Mouse (Mus musculus): ENCODE data around the gene Sec14l1. TPM values are rescaled to one million over a fixed set of nuclear protein-coding genes. Genes with fewer than 3 reads are reported as not detected.

Gene Sec14l1
- polyA plus RNA-seq, 1 experiment from 2014 or later, result 25.4 TPM

- Histone ChIP-seq H3K4me2 (ENCODE audit: low read depth, low read length) (no peak overlapping the region), H3K9me3 (replicated peaks; ENCODE audit: control insufficient read depth, low read length) (no peaks in the 10 kb centered on the region), H3K27me3 (ENCODE audit: control insufficient read depth, insufficient read depth, low read length) (no peaks in the 10 kb centered on the region), H3K36me3 (replicated peaks; ENCODE audit: control insufficient read depth, insufficient read depth, low read depth, low read length) (no peaks in the 10 kb centered on the region), H3K9ac (replicated peaks; ENCODE audit: low read length) (no peak overlapping the region), H3K4me1 (ENCODE audit: control insufficient read depth, insufficient read depth, low read length) (no peaks in the 10 kb centered on the region), H3K4me3 (ENCODE audit: low read depth, low read length) (no peak overlapping the region), H3K27ac (replicated peaks; ENCODE audit: low read depth, low read length) (no peak overlapping the region)
- WGBS, result 23% methylated on average over 13 of the region's 13 CpGs
- ATAC-seq (replicated peaks; ENCODE audit: insufficient number of reproducible peaks, low FRiP score, low TSS enrichment, low read depth) (peak; percentile 37; the same call in 1 of the 2 replicates), DNase-seq (ENCODE audit: low spot score) (peak; percentile 65)
These were observed 8.2 kb upstream of the Sec14l1 start for GRCm38 (mm10) chr11:117106633-117107334.

- Histone ChIP-seq H3K9me3 (replicated peaks; ENCODE audit: control insufficient read depth, low read length) (no peaks in the 10 kb centered on the region), H3K27me3 (ENCODE audit: control insufficient read depth, insufficient read depth, low read length) (no peaks in the 10 kb centered on the region), H3K36me3 (replicated peaks; ENCODE audit: control insufficient read depth, insufficient read depth, low read depth, low read length) (no peaks in the 10 kb centered on the region), H3K4me3 (ENCODE audit: low read depth, low read length) (no peak overlapping the region), H3K4me2 (ENCODE audit: low read depth, low read length) (no peak overlapping the region), H3K9ac (replicated peaks; ENCODE audit: low read length) (no peak overlapping the region), H3K27ac (replicated peaks; ENCODE audit: low read depth, low read length) (no peak overlapping the region), H3K4me1 (ENCODE audit: control insufficient read depth, insufficient read depth, low read length) (no peaks in the 10 kb centered on the region)
- DNase-seq (ENCODE audit: low spot score) (no peak), ATAC-seq (replicated peaks; ENCODE audit: insufficient number of reproducible peaks, low FRiP score, low TSS enrichment, low read depth) (no peak)
- WGBS, result 91% methylated on average over 2 of the region's 2 CpGs
These were observed 7.1 kb upstream of the Sec14l1 start for GRCm38 (mm10) chr11:117107837-117108236.

- Histone ChIP-seq H3K4me2 (ENCODE audit: low read depth, low read length) (no peak overlapping the region), H3K4me3 (ENCODE audit: low read depth, low read length) (no peak overlapping the region), H3K9me3 (replicated peaks; ENCODE audit: control insufficient read depth, low read length) (no peaks in the 10 kb centered on the region), H3K4me1 (ENCODE audit: control insufficient read depth, insufficient read depth, low read length) (no peaks in the 10 kb centered on the region), H3K27ac (replicated peaks; ENCODE audit: low read depth, low read length) (no peak overlapping the region), H3K9ac (replicated peaks; ENCODE audit: low read length) (no peak overlapping the region), H3K36me3 (replicated peaks; ENCODE audit: control insufficient read depth, insufficient read depth, low read depth, low read length) (no peaks in the 10 kb centered on the region), H3K27me3 (ENCODE audit: control insufficient read depth, insufficient read depth, low read length) (no peaks in the 10 kb centered on the region)
- no peak for DNase-seq (ENCODE audit: low spot score)
- 73% methylated on average over 9 of the region's 9 CpGs for WGBS
- no peak for ATAC-seq (replicated peaks; ENCODE audit: insufficient number of reproducible peaks, low FRiP score, low TSS enrichment, low read depth)
These were observed 6.4 kb upstream of the Sec14l1 start for GRCm38 (mm10) chr11:117108595-117108994.

GRCm38 (mm10) chr11:117109179-117109954, 5.6 kb upstream of the Sec14l1 start:
- DNase-seq (ENCODE audit: low spot score) (no peak), ATAC-seq (replicated peaks; ENCODE audit: insufficient number of reproducible peaks, low FRiP score, low TSS enrichment, low read depth) (no peak)
- Histone ChIP-seq H3K9ac (replicated peaks; ENCODE audit: low read length) (no peak overlapping the region), H3K36me3 (replicated peaks; ENCODE audit: control insufficient read depth, insufficient read depth, low read depth, low read length) (no peaks in the 10 kb centered on the region), H3K9me3 (replicated peaks; ENCODE audit: control insufficient read depth, low read length) (no peaks in the 10 kb centered on the region), H3K4me2 (ENCODE audit: low read depth, low read length) (no peak overlapping the region), H3K4me1 (ENCODE audit: control insufficient read depth, insufficient read depth, low read length) (no peaks in the 10 kb centered on the region), H3K27ac (replicated peaks; ENCODE audit: low read depth, low read length) (no peak overlapping the region), H3K4me3 (ENCODE audit: low read depth, low read length) (no peak overlapping the region), H3K27me3 (ENCODE audit: control insufficient read depth, insufficient read depth, low read length) (no peaks in the 10 kb centered on the region)
- 86% methylated on average over 12 of the region's 12 CpGs for WGBS

GRCm38 (mm10) chr11:117111967-117112648, 2.9 kb upstream of the Sec14l1 start:
- 86% methylated on average over 11 of the region's 11 CpGs for WGBS
- H3K27ac ChIP-seq (replicated peaks; ENCODE audit: low read depth, low read length), result no peak overlapping the region
- H3K36me3 ChIP-seq (replicated peaks; ENCODE audit: control insufficient read depth, insufficient read depth, low read depth, low read length), result no peaks in the 10 kb centered on the region
- no peak overlapping the region for H3K4me2 ChIP-seq (ENCODE audit: low read depth, low read length)
- H3K27me3 ChIP-seq (ENCODE audit: control insufficient read depth, insufficient read depth, low read length), result no peaks in the 10 kb centered on the region
- no peak for DNase-seq (ENCODE audit: low spot score)
- H3K4me1 ChIP-seq (ENCODE audit: control insufficient read depth, insufficient read depth, low read length), result peaks cover 2% of the 10 kb centered on the region; the same call in 1 of the 2 replicates
- no peaks in the 10 kb centered on the region for H3K9me3 ChIP-seq (replicated peaks; ENCODE audit: control insufficient read depth, low read length)
- H3K9ac ChIP-seq (replicated peaks; ENCODE audit: low read length), result no peak overlapping the region
- ATAC-seq (replicated peaks; ENCODE audit: insufficient number of reproducible peaks, low FRiP score, low TSS enrichment, low read depth), result no peak
- no peak overlapping the region for H3K4me3 ChIP-seq (ENCODE audit: low read depth, low read length)

- Histone ChIP-seq H3K4me1 (ENCODE audit: control insufficient read depth, insufficient read depth, low read length) (peaks cover 5% of the 10 kb centered on the region; the same call in 1 of the 2 replicates), H3K27me3 (ENCODE audit: control insufficient read depth, insufficient read depth, low read length) (no peaks in the 10 kb centered on the region), H3K4me3 (ENCODE audit: low read depth, low read length) (no peak overlapping the region), H3K4me2 (ENCODE audit: low read depth, low read length) (no peak overlapping the region), H3K9me3 (replicated peaks; ENCODE audit: control insufficient read depth, low read length) (no peaks in the 10 kb centered on the region), H3K27ac (replicated peaks; ENCODE audit: low read depth, low read length) (no peak overlapping the region), H3K9ac (replicated peaks; ENCODE audit: low read length) (no peak overlapping the region), H3K36me3 (replicated peaks; ENCODE audit: control insufficient read depth, insufficient read depth, low read depth, low read length) (no peaks in the 10 kb centered on the region)
- 65% methylated on average over 3 of the region's 3 CpGs for WGBS
- DNase-seq (ENCODE audit: low spot score) (no peak), ATAC-seq (replicated peaks; ENCODE audit: insufficient number of reproducible peaks, low FRiP score, low TSS enrichment, low read depth) (no peak)
These were observed 2.3 kb upstream of the Sec14l1 start for GRCm38 (mm10) chr11:117112649-117113051.

GRCm38 (mm10) chr11:117113377-117113776, 1.6 kb upstream of the Sec14l1 start:
- H3K9me3 ChIP-seq (replicated peaks; ENCODE audit: control insufficient read depth, low read length), result no peaks in the 10 kb centered on the region
- WGBS, result 82% methylated on average over 5 of the region's 5 CpGs
- no peak overlapping the region for H3K27ac ChIP-seq (replicated peaks; ENCODE audit: low read depth, low read length)
- no peaks in the 10 kb centered on the region for H3K36me3 ChIP-seq (replicated peaks; ENCODE audit: control insufficient read depth, insufficient read depth, low read depth, low read length)
- ATAC-seq (replicated peaks; ENCODE audit: insufficient number of reproducible peaks, low FRiP score, low TSS enrichment, low read depth) (no peak), DNase-seq (ENCODE audit: low spot score) (no peak)
- no peaks in the 10 kb centered on the region for H3K27me3 ChIP-seq (ENCODE audit: control insufficient read depth, insufficient read depth, low read length)
- no peak overlapping the region for H3K4me2 ChIP-seq (ENCODE audit: low read depth, low read length)
- H3K4me1 ChIP-seq (ENCODE audit: control insufficient read depth, insufficient read depth, low read length), result peaks cover 5% of the 10 kb centered on the region; the same call in 1 of the 2 replicates
- no peak overlapping the region for H3K4me3 ChIP-seq (ENCODE audit: low read depth, low read length)
- no peak overlapping the region for H3K9ac ChIP-seq (replicated peaks; ENCODE audit: low read length)

- Histone ChIP-seq H3K4me2 (ENCODE audit: low read depth, low read length) (peak overlapping the region; percentile 68), H3K4me3 (ENCODE audit: low read depth, low read length) (peak overlapping the region; percentile 87), H3K36me3 (replicated peaks; ENCODE audit: control insufficient read depth, insufficient read depth, low read depth, low read length) (no peaks in the 10 kb centered on the region), H3K4me1 (ENCODE audit: control insufficient read depth, insufficient read depth, low read length) (peaks cover 7% of the 10 kb centered on the region), H3K9me3 (replicated peaks; ENCODE audit: control insufficient read depth, low read length) (no peaks in the 10 kb centered on the region), H3K9ac (replicated peaks; ENCODE audit: low read length) (peak overlapping the region; percentile 74), H3K27ac (replicated peaks; ENCODE audit: low read depth, low read length) (peak overlapping the region; percentile 98), H3K27me3 (ENCODE audit: control insufficient read depth, insufficient read depth, low read length) (no peaks in the 10 kb centered on the region)
- no peak for ATAC-seq (replicated peaks; ENCODE audit: insufficient number of reproducible peaks, low FRiP score, low TSS enrichment, low read depth)
- WGBS, result 52% methylated on average over 13 of the region's 13 CpGs
- no peak for DNase-seq (ENCODE audit: low spot score)
These were observed 757 bp upstream of the Sec14l1 start for GRCm38 (mm10) chr11:117114231-117114591.

Data from embryonic facial prominence, embryonic 11.5 days (tissue).